Mouse (Mus musculus) kidney, embryonic 15.5 days (tissue): ENCODE data around the gene Myh14. TPM values are rescaled to one million over a fixed set of nuclear protein-coding genes. Genes with fewer than 3 reads are reported as not detected.
A peak's percentile ranks its signal among the peaks of the same experiment; 100 is the strongest.
"Not testable (repeated sequence)": the region's sequence is repeated elsewhere in the genome, so short reads cannot be mapped to it uniquely, and the experiment has no call there.

Experiments
- ATAC-seq: fragments of 200-750 bp; cut with Nextera tagmentation; replicated peaks from 2 replicates; pipeline ENCODE4 v1.8.0; 2017; ENCODE audit warnings: moderate TSS enrichment; ENCODE audit not compliant: low FRiP score
- H3K27ac ChIP-seq: fragments of 300-500 bp; sonication (generic); 2 replicates; pipeline ENCODE4 v1.5.1; 2015; ENCODE audit warnings: mild to moderate bottlenecking, inconsistent platforms
- H3K27me3 ChIP-seq: fragments of 300-500 bp; sonication (generic); 2 replicates; pipeline ENCODE4 v1.6.1; 2015; ENCODE audit warnings: inconsistent platforms
- H3K36me3 ChIP-seq: fragments of 300-500 bp; sonication (generic); 2 replicates; pipeline ENCODE4 v1.6.1; 2015; ENCODE audit warnings: inconsistent platforms
- H3K4me1 ChIP-seq: fragments of 300-500 bp; sonication (generic); 2 replicates; pipeline ENCODE4 v1.6.1; 2015; ENCODE audit warnings: inconsistent platforms
- H3K4me2 ChIP-seq: fragments of 300-500 bp; sonication (generic); 2 replicates; pipeline ENCODE4 v1.6.1; 2015; ENCODE audit warnings: moderate library complexity, mild to moderate bottlenecking, inconsistent platforms
- H3K4me3 ChIP-seq: fragments of 300-500 bp; sonication (generic); replicated peaks from 2 replicates; pipeline ENCODE4 v1.5.1; 2015; ENCODE audit warnings: mild to moderate bottlenecking, inconsistent platforms
- H3K9ac ChIP-seq: fragments of 300-500 bp; sonication (generic); 2 replicates; pipeline ENCODE4 v1.6.1; 2015; ENCODE audit warnings: mild to moderate bottlenecking, inconsistent platforms
- H3K9me3 ChIP-seq: fragments of 300-500 bp; sonication (generic); replicated peaks from 2 replicates; pipeline ENCODE4 v1.6.1; 2016; ENCODE audit warnings: inconsistent platforms
- WGBS: fragments of 180-500 bp; shearing (Covaris S2); methylation state at CpG from one replicate; pipeline ENCODE4 v1.1.7; 2015; ENCODE audit warnings: mixed read lengths; 5-methylcytosine and 5-hydroxymethylcytosine counted together
- polyA plus RNA-seq: library from polyadenylated mRNA; unstranded; fragments of >200 nt; fragmentation: Nextera tagmentation; extraction: Ambion mirVana; gene quantifications from 2 replicates; pipeline ENCODE4 v1.2.1, GENCODE M21; 2015

Gene Myh14
- polyA plus RNA-seq = 1.6 and 2.7 TPM in 2 replicates

GRCm38 (mm10) chr7:44670803-44671202 lies at the start of gene Myh14:
Myh14 (minus strand) TSS chr7:44670843.
- Histone ChIP-seq H3K36me3 (no peaks in the 10 kb centered on the region), H3K27me3 (peaks cover 14% of the 10 kb centered on the region), H3K27ac (no peak within 1 kb of the TSS), H3K9me3 (no peaks in the 10 kb centered on the region; the same call in 1 of the 2 replicates), H3K4me3 (peak within 1 kb of the TSS; percentile 37), H3K4me1 (peaks cover 16% of the 10 kb centered on the region), H3K4me2 (peak within 1 kb of the TSS; percentile 53), H3K9ac (no peak within 1 kb of the TSS)
- WGBS = under 1% methylated on average over 23 of the region's 23 CpGs
- peak; percentile 98 for ATAC-seq

- 87% methylated on average over 5 of the region's 5 CpGs for WGBS
- no peak overlapping the region for H3K27ac ChIP-seq
- H3K36me3 ChIP-seq = no peaks in the 10 kb centered on the region
- no peaks in the 10 kb centered on the region for H3K4me1 ChIP-seq
- ATAC-seq = no peak
- H3K4me3 ChIP-seq = no peak overlapping the region
- H3K27me3 ChIP-seq = no peaks in the 10 kb centered on the region
- H3K4me2 ChIP-seq = no peak overlapping the region
- H3K9ac ChIP-seq = no peak overlapping the region
- 0 out of 2 replicates have a peak, but pooled peaks cover 2% of the 10 kb centered on the region for H3K9me3 ChIP-seq
Observed at GRCm38 (mm10) chr7:44709881-44710280, 39.2 kb upstream of the Myh14 start.

GRCm38 (mm10) chr7:44708574-44708973 lies 37.9 kb upstream of the Myh14 start, which contains the start of gene Izumo2:
Izumo2 (plus strand) TSS chr7:44708742.
- Histone ChIP-seq H3K4me1 (no peaks in the 10 kb centered on the region), H3K27me3 (no peaks in the 10 kb centered on the region), H3K9ac (no peak within 1 kb of the TSS), H3K36me3 (no peaks in the 10 kb centered on the region), H3K9me3 (0 out of 2 replicates have a peak, but pooled peaks cover 6% of the 10 kb centered on the region), H3K4me3 (no peak within 1 kb of the TSS), H3K4me2 (no peak within 1 kb of the TSS), H3K27ac (no peak within 1 kb of the TSS)
- 71% methylated on average over 14 of the region's 14 CpGs for WGBS
- ATAC-seq = no peak

GRCm38 (mm10) chr7:44708093-44708492 lies 37.5 kb upstream of the Myh14 start:
- not testable (repeated sequence) for H3K9me3 ChIP-seq, H3K4me2 ChIP-seq, H3K9ac ChIP-seq, H3K27ac ChIP-seq, H3K4me1 ChIP-seq, H3K4me3 ChIP-seq, H3K27me3 ChIP-seq, ATAC-seq, H3K36me3 ChIP-seq
- 78% methylated on average over 6 of the region's 6 CpGs for WGBS

- no peaks in the 10 kb centered on the region for H3K4me1 ChIP-seq
- no peak for ATAC-seq
- H3K9ac ChIP-seq = no peak overlapping the region
- H3K36me3 ChIP-seq = no peaks in the 10 kb centered on the region
- no peak overlapping the region for H3K27ac ChIP-seq
- no peak overlapping the region for H3K4me2 ChIP-seq
- H3K4me3 ChIP-seq = no peak overlapping the region
- 0 out of 2 replicates have a peak, but pooled peaks cover 6% of the 10 kb centered on the region for H3K9me3 ChIP-seq
- no peaks in the 10 kb centered on the region for H3K27me3 ChIP-seq
- WGBS = 87% methylated on average over 5 of the region's 5 CpGs
Observed at GRCm38 (mm10) chr7:44707169-44707675, 36.6 kb upstream of the Myh14 start.

- H3K27me3 ChIP-seq = no peaks in the 10 kb centered on the region
- H3K9me3 ChIP-seq = 0 out of 2 replicates have a peak, but pooled peaks cover 6% of the 10 kb centered on the region
- no peak overlapping the region for H3K4me3 ChIP-seq
- no peak for ATAC-seq
- no peak overlapping the region for H3K27ac ChIP-seq
- H3K4me2 ChIP-seq = no peak overlapping the region
- no peaks in the 10 kb centered on the region for H3K36me3 ChIP-seq
- H3K9ac ChIP-seq = no peak overlapping the region
- H3K4me1 ChIP-seq = no peaks in the 10 kb centered on the region
Observed at GRCm38 (mm10) chr7:44706322-44706721, 35.7 kb upstream of the Myh14 start.

- Histone ChIP-seq H3K27ac (no peak overlapping the region), H3K4me3 (no peak overlapping the region), H3K9ac (no peak overlapping the region), H3K36me3 (no peaks in the 10 kb centered on the region), H3K27me3 (no peaks in the 10 kb centered on the region), H3K4me2 (no peak overlapping the region), H3K9me3 (0 out of 2 replicates have a peak, but pooled peaks cover 6% of the 10 kb centered on the region), H3K4me1 (no peaks in the 10 kb centered on the region)
- no peak for ATAC-seq
- WGBS = 92% methylated on average over 4 of the region's 4 CpGs
Observed at GRCm38 (mm10) chr7:44705086-44705485, 34.4 kb upstream of the Myh14 start.

- H3K36me3 ChIP-seq = no peaks in the 10 kb centered on the region
- H3K27me3 ChIP-seq = no peaks in the 10 kb centered on the region
- H3K4me3 ChIP-seq = no peak overlapping the region
- H3K4me2 ChIP-seq = no peak overlapping the region
- no peak overlapping the region for H3K9ac ChIP-seq
- H3K27ac ChIP-seq = no peak overlapping the region
- no peaks in the 10 kb centered on the region for H3K4me1 ChIP-seq
- 57% methylated on average over 3 of the region's 3 CpGs for WGBS
- ATAC-seq = no peak
- 0 out of 2 replicates have a peak, but pooled peaks cover 6% of the 10 kb centered on the region for H3K9me3 ChIP-seq
Observed at GRCm38 (mm10) chr7:44704363-44704762, 33.7 kb upstream of the Myh14 start.

GRCm38 (mm10) chr7:44702985-44703384 lies 32.3 kb upstream of the Myh14 start:
- 78% methylated on average over 8 of the region's 8 CpGs for WGBS
- Histone ChIP-seq H3K27ac (no peak overlapping the region), H3K9me3 (0 out of 2 replicates have a peak, but pooled peaks cover 6% of the 10 kb centered on the region), H3K36me3 (no peaks in the 10 kb centered on the region), H3K27me3 (no peaks in the 10 kb centered on the region), H3K4me2 (no peak overlapping the region), H3K4me1 (no peaks in the 10 kb centered on the region), H3K4me3 (no peak overlapping the region), H3K9ac (no peak overlapping the region)
- no peak for ATAC-seq

- Histone ChIP-seq H3K4me1 (peaks cover 8% of the 10 kb centered on the region), H3K9me3 (0 out of 2 replicates have a peak, but pooled peaks cover 6% of the 10 kb centered on the region), H3K27me3 (no peaks in the 10 kb centered on the region), H3K27ac (no peak overlapping the region), H3K4me3 (no peak overlapping the region), H3K4me2 (no peak overlapping the region), H3K9ac (0 out of 2 replicates have a peak overlapping the region, but pooled peaks have one; percentile 10), H3K36me3 (no peaks in the 10 kb centered on the region)
- 7% methylated on average over 6 of the region's 6 CpGs for WGBS
- no peak for ATAC-seq
Observed at GRCm38 (mm10) chr7:44701921-44702320, 31.3 kb upstream of the Myh14 start.

- Histone ChIP-seq H3K9me3 (no peaks in the 10 kb centered on the region), H3K4me1 (peaks cover 8% of the 10 kb centered on the region), H3K4me3 (no peak overlapping the region), H3K36me3 (no peaks in the 10 kb centered on the region), H3K9ac (no peak overlapping the region), H3K27me3 (no peaks in the 10 kb centered on the region), H3K27ac (no peak overlapping the region), H3K4me2 (no peak overlapping the region)
- no peak for ATAC-seq
- WGBS = 42% methylated on average over 7 of the region's 7 CpGs
Observed at GRCm38 (mm10) chr7:44697980-44698379, 27.3 kb upstream of the Myh14 start.

GRCm38 (mm10) chr7:44697191-44697710 lies 26.6 kb upstream of the Myh14 start:
- no peak overlapping the region for H3K4me3 ChIP-seq
- no peak; the same call in 1 of the 2 replicates for ATAC-seq
- no peak overlapping the region for H3K27ac ChIP-seq
- no peaks in the 10 kb centered on the region for H3K9me3 ChIP-seq
- H3K4me2 ChIP-seq = no peak overlapping the region
- 12% methylated on average over 20 of the region's 20 CpGs for WGBS
- H3K27me3 ChIP-seq = no peaks in the 10 kb centered on the region
- H3K36me3 ChIP-seq = no peaks in the 10 kb centered on the region
- H3K9ac ChIP-seq = no peak overlapping the region
- H3K4me1 ChIP-seq = peaks cover 8% of the 10 kb centered on the region
